Mouse (Mus musculus) bone marrow macrophage, adult 2 months (primary cell): ENCODE measurements around the gene Mvb12b.

Source experiments
- CTCF ChIP-seq: IDR thresholded peaks from 2 replicates; pipeline ENCODE4 v1.5.1; 2012; ENCODE audit warnings: low read depth, mild to moderate bottlenecking, low read length, moderate library complexity
- POLR2A ChIP-seq: IDR thresholded peaks from 2 replicates; pipeline ENCODE4 v1.6.1; 2012; ENCODE audit warnings: mild to moderate bottlenecking, low read depth, low read length, borderline replicate concordance

- TF ChIP-seq CTCF, result no peak
- TF ChIP-seq POLR2A, result no peak
These were observed 32.3 kb upstream of the Mvb12b start for GRCm38 (mm10) chr2:33919934-33920615.
